Mouse (Mus musculus) forebrain, embryonic 14.5 days (tissue): ENCODE results near the gene Mctp2. TPM values are rescaled to one million over a fixed set of nuclear protein-coding genes. Genes with fewer than 3 reads are reported as not detected.

Experiments used
- ATAC-seq: fragments of 200-750 bp; cut with Nextera tagmentation; 2 replicates; pipeline ENCODE4 v1.8.0; 2017; ENCODE audit warnings: mild to moderate bottlenecking, moderate library complexity
- DNase-seq: peaks from one replicate; pipeline ENCODE4 v3.0.0-alpha.2; 2015; ENCODE audit warnings: low spot score
- H3K27ac ChIP-seq: fragments of 300-500 bp; sonication (generic); 2 replicates; pipeline ENCODE4 v1.5.1; 2014; ENCODE audit warnings: low read depth, mild to moderate bottlenecking, control low read depth, low read length, moderate library complexity
- H3K27me3 ChIP-seq: fragments of 300-500 bp; sonication (generic); replicated peaks from 2 replicates; pipeline ENCODE4 v1.6.1; 2014; ENCODE audit warnings: low read length, control low read depth, mixed read lengths; ENCODE audit not compliant: control insufficient read depth, insufficient read depth
- H3K36me3 ChIP-seq: fragments of 300-500 bp; sonication (generic); 2 replicates; pipeline ENCODE4 v1.6.1; 2014; ENCODE audit warnings: low read length, control low read depth; ENCODE audit not compliant: control insufficient read depth, insufficient read depth
- H3K4me1 ChIP-seq: fragments of 300-500 bp; sonication (generic); 2 replicates; pipeline ENCODE4 v1.6.1; 2014; ENCODE audit warnings: antibody characterized with exemption, low read length, control low read depth; ENCODE audit not compliant: control insufficient read depth, insufficient read depth
- H3K4me2 ChIP-seq: fragments of 300-500 bp; sonication (generic); 2 replicates; pipeline ENCODE4 v1.6.1; 2014; ENCODE audit warnings: mild to moderate bottlenecking, control low read depth, low read length
- H3K4me3 ChIP-seq: fragments of 300-500 bp; sonication (generic); 2 replicates; pipeline ENCODE4 v1.5.1; 2014; ENCODE audit warnings: low read depth, low read length, control low read depth
- H3K9ac ChIP-seq: fragments of 300-500 bp; sonication (generic); 2 replicates; pipeline ENCODE4 v1.6.1; 2014; ENCODE audit warnings: mild to moderate bottlenecking, low read length, control low read depth, moderate library complexity
- H3K9me3 ChIP-seq: fragments of 300-500 bp; sonication (generic); replicated peaks from 2 replicates; pipeline ENCODE4 v1.6.1; 2016; ENCODE audit warnings: low read length, control low read depth, mixed read lengths; ENCODE audit not compliant: control insufficient read depth
- WGBS: fragments of 180-500 bp; shearing (Covaris S2); extraction: QIAGEN DNeasy Blood & Tissue Kit; methylation state at CpG from one replicate; pipeline ENCODE4 v1.1.7; 2014; 5-methylcytosine and 5-hydroxymethylcytosine counted together
- polyA plus RNA-seq: library from polyadenylated mRNA; unstranded; fragments of >200 nt; fragmentation: Nextera tagmentation; extraction: Ambion mirVana; gene quantifications from 2 replicates; pipeline ENCODE4 v1.2.1, GENCODE M21; 2014

Mctp2 gene
- polyA plus RNA-seq, 1 experiment from 2014 or later, result 0.13 TPM

DNA sequence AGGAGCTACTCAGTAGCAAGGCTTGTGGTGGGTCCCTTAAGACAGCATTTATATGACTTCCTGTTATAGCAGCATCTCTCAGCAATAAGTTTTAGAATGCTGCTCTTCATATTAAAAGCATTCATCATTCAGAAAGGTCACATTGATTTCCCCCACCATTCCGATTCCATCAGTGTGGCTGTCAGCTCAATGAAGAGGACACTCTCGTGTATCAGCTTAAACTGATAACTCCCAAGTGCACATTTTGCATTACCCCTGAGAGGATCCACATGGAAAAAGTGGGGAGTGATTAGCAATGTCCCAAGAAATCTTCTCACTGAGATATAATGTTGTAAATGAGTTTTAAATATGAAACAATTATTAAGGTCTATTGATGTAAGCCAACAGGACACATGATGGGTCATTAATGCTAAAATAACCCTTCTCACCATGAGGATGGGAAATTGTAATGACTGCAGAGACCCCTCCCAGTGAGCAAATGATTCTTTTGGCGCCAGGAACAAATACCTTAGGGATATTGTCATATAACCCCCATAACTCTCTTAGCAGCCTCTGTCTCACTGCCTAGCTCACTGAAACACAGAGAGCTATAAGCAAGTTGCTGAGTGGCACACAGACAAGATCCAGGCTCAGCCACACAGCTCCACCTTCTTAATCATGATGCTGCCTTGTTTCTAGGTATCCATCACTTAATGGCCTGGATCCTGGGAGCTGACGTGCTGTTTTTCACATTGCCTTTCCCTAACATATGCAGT is 12.4 kb downstream of the Mctp2 start:
- Histone ChIP-seq H3K4me2 (no peak overlapping the region), H3K4me1 (no peaks in the 10 kb centered on the region), H3K36me3 (no peaks in the 10 kb centered on the region), H3K9ac (no peak overlapping the region), H3K27me3 (no peaks in the 10 kb centered on the region), H3K4me3 (no peak overlapping the region), H3K27ac (no peak overlapping the region), H3K9me3 (no peaks in the 10 kb centered on the region)
- 81% methylated on average over 4 of the region's 4 CpGs for WGBS
- no peak for ATAC-seq
- DNase-seq, result no peak

DNA sequence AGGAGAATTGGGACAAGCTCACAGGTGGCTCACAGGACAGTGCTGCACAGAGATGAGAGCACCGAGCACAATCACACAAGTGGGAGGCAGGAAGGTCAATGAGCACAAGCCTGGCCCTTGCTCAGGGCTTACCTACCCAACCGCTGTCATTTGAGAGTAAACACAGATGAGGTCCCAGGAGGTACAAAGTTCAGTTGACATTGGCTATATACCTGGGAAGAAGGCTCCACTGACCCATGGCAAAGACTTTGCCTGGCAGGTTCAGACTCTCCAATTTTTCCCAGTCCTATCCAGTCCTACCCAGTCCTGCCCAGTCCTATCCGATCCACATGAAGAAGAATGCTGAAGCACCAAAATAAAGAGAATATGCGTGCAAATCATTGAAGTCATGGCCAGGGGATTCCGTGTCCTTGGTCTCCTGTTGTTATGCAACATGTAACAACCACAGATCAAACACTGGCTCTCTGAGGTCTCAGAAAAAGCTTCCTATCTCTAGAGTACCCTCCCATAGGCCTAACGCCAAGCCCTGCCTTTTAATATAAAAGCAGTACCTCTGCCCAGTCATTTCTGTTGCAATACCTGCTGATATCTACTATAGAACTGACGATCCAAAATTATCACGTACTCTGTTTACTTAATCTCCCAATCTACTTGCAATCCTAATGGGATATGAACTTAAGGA is 14.0 kb downstream of the Mctp2 start:
- no peaks in the 10 kb centered on the region for H3K4me1 ChIP-seq
- no peak for ATAC-seq
- 92% methylated on average over 8 of the region's 8 CpGs for WGBS

DNA sequence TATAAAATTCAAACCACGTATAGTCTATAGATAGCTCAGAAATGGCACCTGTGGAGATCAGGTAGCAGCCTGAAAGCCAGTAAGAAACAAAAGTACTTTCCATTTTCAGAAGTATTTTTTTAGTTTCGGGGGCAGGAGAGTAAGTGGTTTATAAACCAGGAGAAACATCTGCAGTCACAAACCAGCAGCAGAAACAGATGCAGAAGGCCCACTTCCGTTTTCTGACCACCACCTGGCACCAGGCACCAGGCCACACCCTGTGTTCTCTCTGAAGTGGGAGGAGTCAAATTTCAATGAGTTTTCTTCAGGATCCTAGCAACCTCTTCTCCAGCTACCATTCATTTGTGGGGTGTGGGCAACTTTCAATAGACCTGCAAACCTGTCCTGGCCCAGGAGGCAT is 25.7 kb downstream of the Mctp2 start:
- Histone ChIP-seq H3K9ac (no peak overlapping the region), H3K27me3 (no peaks in the 10 kb centered on the region), H3K36me3 (no peaks in the 10 kb centered on the region), H3K4me3 (no peak overlapping the region), H3K27ac (no peak overlapping the region), H3K4me1 (no peaks in the 10 kb centered on the region), H3K4me2 (no peak overlapping the region), H3K9me3 (no peaks in the 10 kb centered on the region)
- ATAC-seq (no peak), DNase-seq (no peak)
- 81% methylated on average over 3 of the region's 3 CpGs for WGBS

More for the DNA sequence above, 14.0 kb downstream of the Mctp2 start:
- Histone ChIP-seq H3K4me2 (no peak overlapping the region), H3K9ac (no peak overlapping the region), H3K27me3 (no peaks in the 10 kb centered on the region), H3K27ac (no peak overlapping the region), H3K9me3 (no peaks in the 10 kb centered on the region), H3K4me3 (no peak overlapping the region), H3K36me3 (no peaks in the 10 kb centered on the region)
- DNase-seq, result no peak

DNA sequence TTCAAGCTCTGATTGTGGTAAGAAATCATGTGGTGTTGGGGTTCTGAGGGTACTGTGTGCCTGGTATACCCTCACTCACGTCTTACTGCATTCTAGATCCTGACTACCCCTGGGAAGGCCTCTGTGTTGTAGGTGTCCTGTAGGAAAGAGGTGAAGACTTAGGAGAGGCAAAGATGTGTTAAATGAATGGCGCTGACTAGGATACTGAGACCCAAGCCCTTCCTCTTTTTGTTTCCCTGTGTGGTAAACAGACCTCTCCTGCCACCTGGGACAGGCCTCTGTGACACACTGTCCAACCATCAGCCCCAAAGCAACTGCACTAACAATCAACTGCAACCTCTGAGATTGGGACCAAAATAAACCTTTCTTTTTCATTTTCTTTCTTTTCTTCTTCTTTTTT is 28.0 kb downstream of the Mctp2 start:
- Histone ChIP-seq H3K36me3 (no peaks in the 10 kb centered on the region), H3K4me3 (no peak overlapping the region), H3K9me3 (no peaks in the 10 kb centered on the region), H3K4me2 (no peak overlapping the region), H3K27me3 (no peaks in the 10 kb centered on the region), H3K9ac (no peak overlapping the region), H3K4me1 (no peaks in the 10 kb centered on the region), H3K27ac (no peak overlapping the region)
- no peak for DNase-seq
- 84% methylated on average over 2 of the region's 2 CpGs for WGBS
- no peak for ATAC-seq

DNA sequence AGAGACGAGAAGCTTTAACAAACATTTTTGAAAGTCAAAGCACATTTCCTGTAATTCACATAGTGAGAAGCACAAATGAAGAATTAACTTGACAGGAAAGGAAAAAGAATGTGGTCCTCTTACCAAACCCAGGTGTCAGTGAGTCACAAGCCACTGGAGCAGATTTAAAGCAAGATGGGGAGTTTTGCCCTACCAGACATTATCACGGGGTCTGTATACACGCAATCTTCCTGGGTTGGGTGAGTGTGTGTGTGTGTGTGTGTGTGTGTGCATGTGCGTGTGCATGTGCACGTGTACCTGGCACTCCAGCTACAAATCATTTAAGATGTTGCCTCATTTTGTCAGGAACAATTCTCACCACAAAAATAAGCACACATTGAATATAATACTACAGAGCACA is 30.9 kb downstream of the Mctp2 start:
- no peak for ATAC-seq
- Histone ChIP-seq H3K27ac (no peak overlapping the region), H3K4me3 (no peak overlapping the region), H3K27me3 (no peaks in the 10 kb centered on the region), H3K9ac (no peak overlapping the region), H3K9me3 (no peaks in the 10 kb centered on the region), H3K36me3 (no peaks in the 10 kb centered on the region), H3K4me1 (no peaks in the 10 kb centered on the region), H3K4me2 (no peak overlapping the region)
- WGBS, result 92% methylated on average over 5 of the region's 5 CpGs
- DNase-seq, result no peak

DNA sequence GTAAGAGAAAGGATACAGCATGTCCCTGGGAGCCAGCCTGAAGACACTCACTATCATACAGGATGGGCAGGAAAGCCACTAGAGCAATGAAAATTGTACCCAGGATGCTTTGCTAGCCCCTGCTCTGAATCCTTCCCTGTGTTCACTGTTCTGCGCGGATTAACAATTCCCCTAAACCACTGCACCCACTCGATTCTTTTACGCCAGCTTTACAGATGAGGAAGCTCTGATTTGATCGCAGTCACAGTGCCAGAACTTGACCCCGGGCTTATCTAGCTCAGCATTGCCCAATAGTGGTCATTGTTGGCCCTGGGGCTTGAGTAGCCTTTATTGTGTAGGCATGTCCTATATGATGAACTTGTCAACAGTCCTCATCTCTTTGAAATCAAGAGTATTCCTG is 34.9 kb downstream of the Mctp2 start:
- no peak overlapping the region for H3K4me3 ChIP-seq
- H3K9ac ChIP-seq, result no peak overlapping the region
- ATAC-seq, result no peak
- H3K9me3 ChIP-seq, result no peaks in the 10 kb centered on the region
- H3K4me1 ChIP-seq, result no peaks in the 10 kb centered on the region
- WGBS, result 83% methylated on average over 6 of the region's 6 CpGs
- no peaks in the 10 kb centered on the region for H3K36me3 ChIP-seq
- no peak overlapping the region for H3K4me2 ChIP-seq
- H3K27me3 ChIP-seq, result no peaks in the 10 kb centered on the region
- no peak for DNase-seq
- H3K27ac ChIP-seq, result no peak overlapping the region

DNA sequence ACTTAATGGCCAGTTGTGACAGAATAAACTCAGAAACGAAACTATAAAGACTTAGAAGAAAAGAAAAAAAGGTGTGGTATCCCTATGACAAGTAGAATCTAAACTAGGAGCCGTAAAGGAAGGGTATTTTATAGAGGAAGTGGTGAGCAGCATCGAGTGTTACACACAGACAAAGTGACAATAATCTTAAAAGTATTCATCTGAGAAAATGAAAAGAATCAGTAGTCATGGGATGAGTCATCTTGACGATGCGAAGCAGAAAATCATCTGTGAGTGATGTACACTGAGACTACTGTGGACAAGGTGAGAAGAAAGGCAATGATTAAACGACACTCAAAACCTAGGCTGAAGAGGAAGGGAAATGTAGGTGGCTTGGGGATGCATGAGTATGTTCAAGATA is 36.4 kb downstream of the Mctp2 start:
- ATAC-seq (no peak), DNase-seq (no peak)
- Histone ChIP-seq H3K4me1 (no peaks in the 10 kb centered on the region), H3K27me3 (no peaks in the 10 kb centered on the region), H3K4me3 (no peak overlapping the region), H3K9ac (no peak overlapping the region), H3K36me3 (no peaks in the 10 kb centered on the region), H3K4me2 (no peak overlapping the region), H3K9me3 (no peaks in the 10 kb centered on the region), H3K27ac (no peak overlapping the region)
- WGBS, result 85% methylated on average over 6 of the region's 6 CpGs

DNA sequence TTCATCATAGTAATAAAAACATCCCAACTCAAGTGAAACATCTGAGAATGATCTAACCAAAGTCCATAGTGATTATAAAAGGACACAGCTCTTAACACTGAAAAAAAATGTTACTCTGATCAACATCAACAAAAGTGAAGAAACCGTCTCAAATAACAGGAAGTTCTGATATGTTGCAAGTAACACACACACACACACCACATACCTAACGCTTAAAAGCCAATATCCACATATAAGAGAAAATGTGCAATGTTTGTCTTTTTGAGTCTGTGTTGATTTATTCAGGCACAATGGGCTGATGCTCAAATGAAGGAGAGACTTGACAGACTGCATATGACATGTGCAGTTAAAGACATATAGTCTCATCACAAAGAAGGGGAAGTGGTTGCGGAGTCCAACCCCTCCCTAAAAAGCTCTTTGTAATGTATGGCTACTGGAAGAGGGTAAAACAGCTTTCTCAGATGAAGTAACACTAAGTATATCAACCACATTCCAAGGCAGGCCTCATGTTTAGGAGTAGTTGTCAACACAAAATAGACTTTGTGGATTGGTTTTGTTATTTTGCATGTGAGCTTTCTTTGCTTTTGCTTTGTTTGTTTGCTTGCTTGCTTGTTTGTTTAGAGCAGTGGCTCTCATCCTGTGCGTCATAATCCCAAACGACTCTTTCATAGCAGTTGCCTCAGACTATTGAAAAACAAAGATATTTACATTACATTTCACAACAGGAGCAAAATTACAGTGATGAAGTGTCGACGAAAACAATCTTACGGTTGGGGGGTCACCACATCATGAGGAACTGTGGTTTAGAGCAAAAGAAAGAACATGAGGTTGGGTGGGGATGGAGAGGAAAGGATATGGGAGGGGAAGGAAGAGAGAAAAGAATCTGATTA is 45.4 kb downstream of the Mctp2 start:
- Histone ChIP-seq H3K27ac (no peak overlapping the region), H3K9me3 (no peaks in the 10 kb centered on the region), H3K36me3 (no peaks in the 10 kb centered on the region), H3K4me1 (no peaks in the 10 kb centered on the region), H3K9ac (no peak overlapping the region), H3K4me2 (no peak overlapping the region), H3K4me3 (no peak overlapping the region), H3K27me3 (no peaks in the 10 kb centered on the region)
- no peak for ATAC-seq
- WGBS, result 89% methylated on average over 8 of the region's 8 CpGs
- DNase-seq, result no peak
